Comparison of ENCODE assay signal across 14 mouse cellular contexts in genomic region chr1:183660541-183660940, GRCm38 (mm10).
DNase-seq lines count a peak whose midpoint lies in the region.
"Had no signal": no experiment of that assay in that cellular context is flagged by ENCODE, and none has a peak within 500 bp of the region (broad histone marks: within the 10 kb centered on the region; RNA-seq: fewer than 3 reads in every experiment).

No protein-coding gene starts in this region.

- peak; percentile 80 for DNase-seq in fat pad, adult 2 months (ENCODE audit: extremely low read depth, low read depth, low spot score)
- DNase-seq in gonadal fat pad, adult 2 months (ENCODE audit: low read depth): peak; percentile 71
- DNase-seq in cerebellum, adult 8-10 months: no peak
- DNase-seq in adrenal gland, postnatal 14 days: no peak
- DNase-seq: adrenal gland, adult 2 months; adrenal gland, adult 8-10 months; adrenal gland, postnatal 10 days; adrenal gland, postnatal 25 days; adrenal gland, postnatal 36 days; B cell, adult 2 months; cerebellum, adult 11 months; cerebellum, adult 11-12 months; cerebellum, adult 18-20 months; cerebellum, adult 2 months had no signal

Comparison
In these comparisons a context has a peak if more than half of its experiments do, and no peak if none do; other contexts are left out.
1. DNase-seq: peak in fat pad, adult 2 months (single experiment) and gonadal fat pad, adult 2 months (single experiment); none in cerebellum, adult 8-10 months (single experiment) and adrenal gland, postnatal 14 days (single experiment).